ENCODE assay signal across 22 mouse cellular contexts in the genomic region with DNA sequence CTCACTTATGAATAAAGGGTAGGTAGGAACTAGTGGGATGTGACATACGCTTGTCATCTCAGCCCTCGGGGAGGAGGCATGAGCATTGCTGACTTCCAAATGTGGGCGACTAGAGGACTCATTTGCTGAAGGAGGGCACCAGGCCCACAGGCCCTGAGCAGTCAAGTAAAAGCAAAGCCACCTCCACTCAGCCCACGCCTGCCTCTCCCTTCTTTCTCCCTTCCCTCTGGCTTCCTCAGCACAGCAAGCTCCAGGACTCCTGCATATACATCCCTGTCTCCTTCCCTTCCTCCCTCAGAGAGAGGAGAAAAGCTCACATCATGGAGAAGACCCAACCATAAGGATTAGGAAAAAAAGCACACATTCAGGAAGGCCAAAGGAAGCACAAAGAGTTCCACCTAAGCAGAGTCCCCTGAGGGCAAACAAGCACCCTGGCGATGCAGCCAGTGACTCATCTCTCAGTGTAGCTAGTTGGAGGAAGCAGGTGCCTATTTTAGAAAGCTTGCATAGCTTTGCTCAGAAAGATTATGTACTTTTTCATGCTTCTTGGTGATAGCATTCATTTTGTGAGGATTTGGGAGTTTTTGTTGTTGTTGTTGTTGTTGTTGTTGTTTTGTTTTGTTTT. TPM values are rescaled to one million over a fixed set of nuclear protein-coding genes. Genes with fewer than 3 reads are reported as not detected.
DNase-seq lines count a peak whose midpoint lies in the region; ATAC-seq lines count a peak whose summit lies in the region.
"Had no signal": no experiment of that assay in that cellular context is flagged by ENCODE, and none has a peak within 500 bp of the region (broad histone marks: within the 10 kb centered on the region; RNA-seq: fewer than 3 reads in every experiment).

No protein-coding gene starts in this region.

- DNase-seq in adrenal gland, postnatal 14 days: peak; percentile 6
- DNase-seq in adrenal gland, adult 8-10 months: no peak
- peak; percentile 44 for DNase-seq in left cerebral cortex, adult 11 months (ENCODE audit: low spot score)
- no peak for DNase-seq in left cerebral cortex, postnatal 10 days (ENCODE audit: extremely low spot score in 1 of 2, low spot score in 2 of 2)
- DNase-seq in brain, adult 2 months (ENCODE audit: low read depth, low spot score): peak; percentile 83
- DNase-seq in left cerebral cortex, postnatal 36 days (ENCODE audit: low spot score in 2 of 2): peak; percentile 61
- no peak for DNase-seq in midbrain, embryonic 11.5 days (ENCODE audit: low spot score, missing footprints)
- DNase-seq in cerebellum, adult 9-11 months: no peak
- DNase-seq: adrenal gland, postnatal 10 days; cerebellum, adult 2 months; heart, adult 2 months; heart, postnatal 14 days; lung, embryonic 14.5 days; midbrain, embryonic 14.5 days; retina, postnatal 1 day had no signal

- H3K9ac ChIP-seq in midbrain, embryonic 11.5 days (ENCODE audit: low read length): no peak overlapping the region
- H3K9ac ChIP-seq: hindbrain, embryonic 14.5 days; liver, embryonic 12.5 days; lung, embryonic 14.5 days; neural tube, embryonic 15.5 days had no signal

- no peaks in the 10 kb centered on the region for H3K4me1 ChIP-seq in midbrain, embryonic 11.5 days (ENCODE audit: control insufficient read depth, insufficient read depth, low read length)
- H3K4me1 ChIP-seq: forebrain, embryonic 10.5 days; liver, embryonic 12.5 days; neural tube, embryonic 15.5 days had no signal

- ATAC-seq in midbrain, embryonic 11.5 days (ENCODE audit: low FRiP score): no peak
- ATAC-seq: intestine, embryonic 16.5 days; liver, embryonic 12.5 days had no signal

- no peak overlapping the region for H3K4me2 ChIP-seq in midbrain, embryonic 11.5 days
- H3K4me2 ChIP-seq: hindbrain, embryonic 14.5 days; liver, embryonic 12.5 days; lung, embryonic 14.5 days; neural tube, embryonic 15.5 days had no signal

- H3K4me3 ChIP-seq in midbrain, embryonic 11.5 days (ENCODE audit: low read depth, low read length): no peak overlapping the region
- H3K4me3 ChIP-seq: forebrain, embryonic 10.5 days; heart, adult 2 months; liver, embryonic 12.5 days; myocyte; neural tube, embryonic 15.5 days had no signal

- no peak overlapping the region for H3K27ac ChIP-seq in midbrain, embryonic 11.5 days (ENCODE audit: low read depth, low read length)
- H3K27ac ChIP-seq: forebrain, embryonic 10.5 days; heart, adult 2 months; hindbrain, embryonic 14.5 days; kidney, postnatal 0 days; liver, embryonic 12.5 days; neural tube, embryonic 15.5 days had no signal

- H3K9me3 ChIP-seq in midbrain, embryonic 11.5 days (ENCODE audit: control insufficient read depth, low read length): no peaks in the 10 kb centered on the region
- H3K9me3 ChIP-seq: liver, embryonic 12.5 days; neural tube, embryonic 15.5 days had no signal

- WGBS in midbrain, embryonic 11.5 days: 76% methylated on average over 5 of the region's 5 CpGs

- intact Hi-C loops in left cerebral cortex, postnatal 10 days (cut with DNase I): no loop called here
- intact Hi-C loops in left cerebral cortex, postnatal 36 days (cut with DNase I): no loop called here

- no peaks in the 10 kb centered on the region for H3K36me3 ChIP-seq in midbrain, embryonic 11.5 days (ENCODE audit: control insufficient read depth, insufficient read depth, low read length)
- H3K36me3 ChIP-seq: forebrain, embryonic 10.5 days; liver, embryonic 12.5 days; neural tube, embryonic 15.5 days had no signal

- H3K27me3 ChIP-seq in midbrain, embryonic 11.5 days (ENCODE audit: control insufficient read depth, insufficient read depth, low read length): no peaks in the 10 kb centered on the region
- H3K27me3 ChIP-seq: liver, embryonic 12.5 days; neural tube, embryonic 15.5 days had no signal

RNA-seq across cellular contexts. Expression of gene Atp8a2, which starts 8.7 kb away (rescaled TPM):
- 0.82 and 2.3 TPM in 2 replicates for total RNA-seq in adrenal gland, postnatal 14 days (2021)
- 1 to 10 TPM; 1.1 to 4.7 (median 2.3) TPM for total RNA-seq in adrenal gland, adult 8-10 months (2022)
- total RNA-seq in left cerebral cortex, postnatal 10 days (2021): 10 to 100 TPM; 80.4 to 81.2 TPM
- 10 to 100 TPM; 63.5 to 77.6 TPM for total RNA-seq in left cerebral cortex, postnatal 36 days (2021)
- 7.4 and 8.3 TPM in 2 replicates for polyA plus RNA-seq in midbrain, embryonic 11.5 days (2014; fragmentation: Nextera tagmentation; extraction: Ambion mirVana)

Comparison
In these comparisons a context has a peak if more than half of its experiments do, and no peak if none do; other contexts are left out.
1. DNase-seq: peak in adrenal gland, postnatal 14 days (single experiment), left cerebral cortex, adult 11 months (single experiment), brain, adult 2 months (single experiment) and left cerebral cortex, postnatal 36 days (2 of 2); none in adrenal gland, adult 8-10 months (single experiment), left cerebral cortex, postnatal 10 days (0 of 2), midbrain, embryonic 11.5 days (single experiment) and cerebellum, adult 9-11 months (single experiment).
2. RNA of gene Atp8a2, which starts 8.7 kb away (total RNA-seq): 80.4 to 81.2 TPM in left cerebral cortex, postnatal 10 days and 63.5 to 77.6 TPM in left cerebral cortex, postnatal 36 days; 1.1 to 4.7 TPM in adrenal gland, adult 8-10 months and 0.82 to 2.3 TPM in adrenal gland, postnatal 14 days; every median in the first group is over 10 times any median in the second.